Mouse (Mus musculus) ES-E14 (cell line): ENCODE results near the gene Npm3.

Source experiments
- HCFC1 ChIP-seq: IDR thresholded peaks from 2 replicates; pipeline ENCODE4 v1.6.1; 2012; ENCODE audit warnings: low read length, inconsistent platforms, borderline replicate concordance; ENCODE audit not compliant: insufficient read depth
- MAFK ChIP-seq: IDR thresholded peaks from 2 replicates; pipeline ENCODE4 v1.6.1; 2014; ENCODE audit warnings: mild to moderate bottlenecking, low read depth, low read length, inconsistent platforms; ENCODE audit not compliant: insufficient read depth
- ZNF384 ChIP-seq: IDR thresholded peaks from 2 replicates; pipeline ENCODE4 v1.6.1; 2012; ENCODE audit warnings: low read depth, low read length, inconsistent platforms

GRCm38 (mm10) chr19:45771501-45771900 lies 22.1 kb upstream of the Npm3 start:
- no peak for TF ChIP-seq MAFK
- TF ChIP-seq HCFC1 = no peak
- TF ChIP-seq ZNF384 = no peak
